Mouse (Mus musculus): ENCODE data around the gene Fmr1. TPM values are rescaled to one million over a fixed set of nuclear protein-coding genes. Genes with fewer than 3 reads are reported as not detected.
"Not testable (repeated sequence)": the region's sequence is repeated elsewhere in the genome, so short reads cannot be mapped to it uniquely, and the experiment has no call there.

Fmr1 gene
- 48.7 and 55.6 TPM in 2 replicates for polyA plus RNA-seq (2015; fragmentation: Nextera tagmentation; extraction: Ambion mirVana)

- WGBS: 24% methylated on average over 34 of the region's 49 CpGs
- Histone ChIP-seq H3K4me1 (ENCODE audit: control insufficient read depth, insufficient read depth, low read length) (no peaks in the 10 kb centered on the region), H3K9ac (ENCODE audit: low read depth, low read length) (peak within 1 kb of the TSS; percentile 78), H3K27ac (ENCODE audit: low read length) (peak within 1 kb of the TSS; percentile 86), H3K9me3 (replicated peaks; ENCODE audit: control insufficient read depth, low read length, poor library complexity, severe bottlenecking) (no peaks in the 10 kb centered on the region), H3K4me3 (ENCODE audit: low read depth, low read length) (peak within 1 kb of the TSS; percentile 51), H3K36me3 (ENCODE audit: control insufficient read depth, insufficient read depth, low read length) (no peaks in the 10 kb centered on the region), H3K4me2 (ENCODE audit: low read length) (peak within 1 kb of the TSS; percentile 59), H3K27me3 (ENCODE audit: control insufficient read depth, insufficient read depth, low read depth, low read length) (no peaks in the 10 kb centered on the region)
- ATAC-seq: peak; percentile 98
Observed at GRCm38 (mm10) chrX:68678333-68678740, at the start of gene Fmr1. Fmr1 (plus strand) TSS chrX:68678541.

- Histone ChIP-seq H3K4me2 (ENCODE audit: low read length) (no peak overlapping the region), H3K27ac (ENCODE audit: low read length) (no peak overlapping the region), H3K36me3 (ENCODE audit: control insufficient read depth, insufficient read depth, low read length) (no peaks in the 10 kb centered on the region), H3K9ac (ENCODE audit: low read depth, low read length) (no peak overlapping the region), H3K27me3 (ENCODE audit: control insufficient read depth, insufficient read depth, low read depth, low read length) (no peaks in the 10 kb centered on the region), H3K4me1 (ENCODE audit: control insufficient read depth, insufficient read depth, low read length) (no peaks in the 10 kb centered on the region), H3K4me3 (ENCODE audit: low read depth, low read length) (no peak overlapping the region), H3K9me3 (replicated peaks; ENCODE audit: control insufficient read depth, low read length, poor library complexity, severe bottlenecking) (0 out of 2 replicates have a peak, but pooled peaks cover 3% of the 10 kb centered on the region)
- ATAC-seq: no peak
- WGBS: 55% methylated on average over 1 of the region's 1 CpGs
Observed at GRCm38 (mm10) chrX:68641603-68642002, 36.7 kb upstream of the Fmr1 start.

- 0 out of 2 replicates have a peak, but pooled peaks cover under 1% of the 10 kb centered on the region for H3K9me3 ChIP-seq (replicated peaks; ENCODE audit: control insufficient read depth, low read length, poor library complexity, severe bottlenecking)
- peak overlapping the region; percentile 4; the same call in 1 of the 2 replicates for H3K27ac ChIP-seq (ENCODE audit: low read length)
- no peak overlapping the region for H3K4me3 ChIP-seq (ENCODE audit: low read depth, low read length)
- 59% methylated on average over 7 of the region's 7 CpGs for WGBS
- H3K27me3 ChIP-seq (ENCODE audit: control insufficient read depth, insufficient read depth, low read depth, low read length): no peaks in the 10 kb centered on the region
- no peaks in the 10 kb centered on the region for H3K4me1 ChIP-seq (ENCODE audit: control insufficient read depth, insufficient read depth, low read length)
- no peak overlapping the region for H3K4me2 ChIP-seq (ENCODE audit: low read length)
- no peak overlapping the region for H3K9ac ChIP-seq (ENCODE audit: low read depth, low read length)
- H3K36me3 ChIP-seq (ENCODE audit: control insufficient read depth, insufficient read depth, low read length): no peaks in the 10 kb centered on the region
- peak; percentile 84 for ATAC-seq
Observed at GRCm38 (mm10) chrX:68645154-68645919, 33.0 kb upstream of the Fmr1 start.

GRCm38 (mm10) chrX:68677508-68677907 is 833 bp upstream of the Fmr1 start:
- Histone ChIP-seq H3K27me3 (ENCODE audit: control insufficient read depth, insufficient read depth, low read depth, low read length) (no peaks in the 10 kb centered on the region), H3K4me1 (ENCODE audit: control insufficient read depth, insufficient read depth, low read length) (no peaks in the 10 kb centered on the region), H3K9me3 (replicated peaks; ENCODE audit: control insufficient read depth, low read length, poor library complexity, severe bottlenecking) (no peaks in the 10 kb centered on the region), H3K9ac (ENCODE audit: low read depth, low read length) (no peak overlapping the region), H3K36me3 (ENCODE audit: control insufficient read depth, insufficient read depth, low read length) (no peaks in the 10 kb centered on the region), H3K4me2 (ENCODE audit: low read length) (no peak overlapping the region), H3K27ac (ENCODE audit: low read length) (no peak overlapping the region), H3K4me3 (ENCODE audit: low read depth, low read length) (no peak overlapping the region)
- 22% methylated on average over 1 of the region's 1 CpGs for WGBS
- ATAC-seq: no peak

- Histone ChIP-seq H3K36me3 (ENCODE audit: control insufficient read depth, insufficient read depth, low read length) (no peaks in the 10 kb centered on the region), H3K4me2 (ENCODE audit: low read length) (peak overlapping the region; percentile 53), H3K9me3 (replicated peaks; ENCODE audit: control insufficient read depth, low read length, poor library complexity, severe bottlenecking) (no peaks in the 10 kb centered on the region), H3K4me3 (ENCODE audit: low read depth, low read length) (peak overlapping the region; percentile 51), H3K27ac (ENCODE audit: low read length) (peak overlapping the region; percentile 86), H3K9ac (ENCODE audit: low read depth, low read length) (peak overlapping the region; percentile 78), H3K27me3 (ENCODE audit: control insufficient read depth, insufficient read depth, low read depth, low read length) (no peaks in the 10 kb centered on the region), H3K4me1 (ENCODE audit: control insufficient read depth, insufficient read depth, low read length) (no peaks in the 10 kb centered on the region)
- ATAC-seq: peak; percentile 80
- WGBS: 13% methylated on average over 52 of the region's 67 CpGs
Observed at GRCm38 (mm10) chrX:68678815-68679486, 610 bp downstream of the Fmr1 start.

GRCm38 (mm10) chrX:68684706-68685105 is 6.4 kb downstream of the Fmr1 start:
- no peak overlapping the region for H3K9ac ChIP-seq (ENCODE audit: low read depth, low read length)
- no peak for ATAC-seq
- WGBS: 73% methylated on average over 2 of the region's 2 CpGs

GRCm38 (mm10) chrX:68691936-68692335 is 13.6 kb downstream of the Fmr1 start:
- whole genome bisulfite sequencing: 89% methylated on average over 8 of the region's 8 CpGs
- H3K9me3 ChIP-seq (replicated peaks; ENCODE audit: control insufficient read depth, low read length, poor library complexity, severe bottlenecking); H3K4me2 ChIP-seq (ENCODE audit: low read length): not testable (repeated sequence)

More at GRCm38 (mm10) chrX:68684706-68685105, 6.4 kb downstream of the Fmr1 start:
- Histone ChIP-seq H3K27ac (ENCODE audit: low read length) (no peak overlapping the region), H3K4me3 (ENCODE audit: low read depth, low read length) (no peak overlapping the region), H3K36me3 (ENCODE audit: control insufficient read depth, insufficient read depth, low read length) (no peaks in the 10 kb centered on the region), H3K27me3 (ENCODE audit: control insufficient read depth, insufficient read depth, low read depth, low read length) (no peaks in the 10 kb centered on the region), H3K4me2 (ENCODE audit: low read length) (no peak overlapping the region), H3K9me3 (replicated peaks; ENCODE audit: control insufficient read depth, low read length, poor library complexity, severe bottlenecking) (no peaks in the 10 kb centered on the region), H3K4me1 (ENCODE audit: control insufficient read depth, insufficient read depth, low read length) (no peaks in the 10 kb centered on the region)

GRCm38 (mm10) chrX:68736902-68737301 is 58.6 kb downstream of the Fmr1 start:
- H3K9ac ChIP-seq (ENCODE audit: low read depth, low read length): no peak overlapping the region
- no peak overlapping the region for H3K27ac ChIP-seq (ENCODE audit: low read length)
- no peak overlapping the region for H3K4me2 ChIP-seq (ENCODE audit: low read length)
- no peak for ATAC-seq
- H3K27me3 ChIP-seq (ENCODE audit: control insufficient read depth, insufficient read depth, low read depth, low read length): no peaks in the 10 kb centered on the region
- H3K9me3 ChIP-seq (replicated peaks; ENCODE audit: control insufficient read depth, low read length, poor library complexity, severe bottlenecking): no peaks in the 10 kb centered on the region
- no peaks in the 10 kb centered on the region for H3K36me3 ChIP-seq (ENCODE audit: control insufficient read depth, insufficient read depth, low read length)
- H3K4me3 ChIP-seq (ENCODE audit: low read depth, low read length): no peak overlapping the region
- H3K4me1 ChIP-seq (ENCODE audit: control insufficient read depth, insufficient read depth, low read length): no peaks in the 10 kb centered on the region
- whole genome bisulfite sequencing: 61% methylated on average over 1 of the region's 1 CpGs

More at GRCm38 (mm10) chrX:68691936-68692335, 13.6 kb downstream of the Fmr1 start:
- not testable (repeated sequence) for H3K4me3 ChIP-seq (ENCODE audit: low read depth, low read length); H3K4me1 ChIP-seq (ENCODE audit: control insufficient read depth, insufficient read depth, low read length); H3K36me3 ChIP-seq (ENCODE audit: control insufficient read depth, insufficient read depth, low read length); H3K27me3 ChIP-seq (ENCODE audit: control insufficient read depth, insufficient read depth, low read depth, low read length); ATAC-seq; H3K27ac ChIP-seq (ENCODE audit: low read length); H3K9ac ChIP-seq (ENCODE audit: low read depth, low read length)

GRCm38 (mm10) chrX:68740088-68740487 is 61.7 kb downstream of the Fmr1 start:
- Histone ChIP-seq H3K27ac (ENCODE audit: low read length) (no peak overlapping the region), H3K9ac (ENCODE audit: low read depth, low read length) (no peak overlapping the region), H3K4me2 (ENCODE audit: low read length) (no peak overlapping the region), H3K27me3 (ENCODE audit: control insufficient read depth, insufficient read depth, low read depth, low read length) (no peaks in the 10 kb centered on the region), H3K9me3 (replicated peaks; ENCODE audit: control insufficient read depth, low read length, poor library complexity, severe bottlenecking) (no peaks in the 10 kb centered on the region), H3K4me3 (ENCODE audit: low read depth, low read length) (no peak overlapping the region), H3K36me3 (ENCODE audit: control insufficient read depth, insufficient read depth, low read length) (no peaks in the 10 kb centered on the region), H3K4me1 (ENCODE audit: control insufficient read depth, insufficient read depth, low read length) (no peaks in the 10 kb centered on the region)
- no peak for ATAC-seq
- WGBS: 62% methylated on average over 2 of the region's 2 CpGs

Measured in midbrain, embryonic 16.5 days (tissue).